Mouse (Mus musculus) layer of hippocampus, postnatal 36 days (tissue): ENCODE results near the gene Zfyve16. TPM values are rescaled to one million over a fixed set of nuclear protein-coding genes. Genes with fewer than 3 reads are reported as not detected.

Experiments
- DNase-seq, 2 experiments: peaks; one replicate each; pipeline ENCODE4 v3.0.0; 2022
- total RNA-seq, 2 experiments: library from RNA; stranded (reverse); gene quantifications; 2 replicates each; pipeline ENCODE4 v1.2.3; 2021

Gene Zfyve16
- total RNA-seq, 2 experiments from 2014 or later, result 17.4 to 18.7 TPM

DNA sequence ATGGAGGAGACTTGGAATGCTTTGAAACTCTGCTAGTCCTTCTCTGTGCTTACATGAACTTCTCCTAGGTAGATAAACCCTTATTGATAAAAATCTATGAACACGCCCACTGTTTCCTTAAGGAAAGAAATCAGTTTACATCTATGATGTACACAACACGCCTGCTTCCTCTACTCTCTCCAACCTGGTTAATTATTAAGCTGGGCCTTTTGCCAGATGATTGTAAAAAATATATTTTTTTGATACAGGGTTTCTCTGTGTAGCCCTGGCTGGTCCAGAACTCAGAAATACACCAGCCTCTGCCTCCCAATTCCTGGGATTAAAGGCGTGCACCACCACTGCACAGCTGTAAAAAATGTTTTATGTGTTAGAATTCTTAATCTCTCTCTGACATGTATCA lies 66.0 kb downstream of the Zfyve16 start:
- DNase-seq, result no peak

DNA sequence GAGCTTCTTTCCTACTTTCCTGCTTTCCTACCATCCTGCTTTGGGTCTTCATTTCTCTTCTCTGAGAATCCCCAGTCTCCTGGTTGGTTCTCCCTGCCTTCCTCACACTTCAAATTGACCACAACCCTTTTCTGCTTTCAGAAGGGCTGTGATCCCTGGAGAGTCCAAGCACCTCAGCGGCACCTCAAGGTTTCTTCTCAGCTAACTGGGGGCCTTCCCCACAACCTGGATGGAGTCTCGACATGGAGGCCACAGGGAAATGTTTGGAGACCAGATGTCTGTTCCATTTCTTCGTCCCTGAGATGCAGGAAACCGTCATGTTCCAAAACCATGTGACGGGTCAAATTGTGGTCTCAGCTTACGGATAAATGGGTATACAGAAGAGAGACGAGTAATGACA lies 83.8 kb downstream of the Zfyve16 start:
- no peak for DNase-seq

DNA sequence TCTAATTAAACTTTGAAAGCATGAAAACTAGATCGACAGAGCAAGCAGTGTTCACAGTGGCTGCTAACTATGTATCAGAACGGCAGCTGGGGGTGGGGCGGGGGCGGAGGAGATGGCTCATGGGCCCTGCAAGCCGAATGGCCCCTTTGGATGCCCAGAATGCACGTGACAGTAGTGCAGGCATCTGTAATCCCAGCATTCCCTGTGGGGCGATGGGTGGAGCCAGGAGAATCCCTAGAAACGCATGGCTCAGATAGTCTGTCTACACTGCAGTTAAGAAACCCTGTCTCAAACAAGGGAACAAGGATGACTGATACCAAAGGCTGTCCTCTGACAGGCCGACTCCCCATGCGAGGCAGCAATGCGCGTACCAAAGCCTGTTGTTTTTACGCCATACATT lies 90.4 kb downstream of the Zfyve16 start:
- no peak for DNase-seq

DNA sequence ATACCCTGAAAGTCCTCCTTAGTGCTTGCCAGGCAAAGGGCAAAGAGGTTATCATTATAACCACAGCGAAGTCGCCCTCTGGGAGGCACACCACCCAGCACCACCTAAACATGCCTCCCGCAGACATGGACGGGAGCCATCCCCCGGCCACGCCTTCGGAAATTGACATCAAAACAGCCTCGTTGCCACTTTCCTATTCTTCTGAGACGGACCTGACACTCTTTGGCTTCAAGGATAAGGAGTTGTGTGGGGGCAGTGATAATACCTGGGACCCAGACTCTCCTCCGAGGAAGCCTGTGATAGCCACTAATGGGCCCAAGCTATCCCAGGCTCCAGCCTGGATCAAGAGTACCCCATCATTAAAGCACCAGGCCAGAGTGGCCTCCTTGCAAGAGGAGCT lies 92.0 kb downstream of the Zfyve16 start:
- DNase-seq, result no peak

Other genes with a start within 250 kb of the Zfyve16 start
- not detected for gene Gm20379, start 224.9 kb downstream of the Zfyve16 start, total RNA-seq
- 1 to 10 TPM; 1.6 to 1.7 TPM for gene Dhfr, start 176.1 kb downstream of the Zfyve16 start, total RNA-seq
- 10 to 100 TPM; 21.8 to 25.7 TPM for gene Msh3, start 175.9 kb downstream of the Zfyve16 start, total RNA-seq
- gene Ankrd34b, start 105.0 kb downstream of the Zfyve16 start, total RNA-seq, result 10 to 100 TPM; 12.8 to 14.2 TPM
- 10 to 100 TPM in 1 of 2 experiments, 1 to 10 TPM in 1; 9.3 to 10.6 TPM for gene Fam151b, start 46.9 kb downstream of the Zfyve16 start, total RNA-seq
- gene Spz1, start 45.3 kb upstream of the Zfyve16 start, total RNA-seq, result not detected
- gene Serinc5, start 80.2 kb upstream of the Zfyve16 start, total RNA-seq, result 10 to 100 TPM; 71.8 to 73.6 TPM